Mouse (Mus musculus) MEL-GATA-1-ER (cell line): ENCODE data around the gene Cfap77.

Source experiments
- DNase-seq: peaks from one replicate; pipeline ENCODE4 v3.0.0-alpha.2; 2012; ENCODE audit warnings: low read depth; ENCODE audit errors: extremely low read depth

The Cfap77 gene

DNA sequence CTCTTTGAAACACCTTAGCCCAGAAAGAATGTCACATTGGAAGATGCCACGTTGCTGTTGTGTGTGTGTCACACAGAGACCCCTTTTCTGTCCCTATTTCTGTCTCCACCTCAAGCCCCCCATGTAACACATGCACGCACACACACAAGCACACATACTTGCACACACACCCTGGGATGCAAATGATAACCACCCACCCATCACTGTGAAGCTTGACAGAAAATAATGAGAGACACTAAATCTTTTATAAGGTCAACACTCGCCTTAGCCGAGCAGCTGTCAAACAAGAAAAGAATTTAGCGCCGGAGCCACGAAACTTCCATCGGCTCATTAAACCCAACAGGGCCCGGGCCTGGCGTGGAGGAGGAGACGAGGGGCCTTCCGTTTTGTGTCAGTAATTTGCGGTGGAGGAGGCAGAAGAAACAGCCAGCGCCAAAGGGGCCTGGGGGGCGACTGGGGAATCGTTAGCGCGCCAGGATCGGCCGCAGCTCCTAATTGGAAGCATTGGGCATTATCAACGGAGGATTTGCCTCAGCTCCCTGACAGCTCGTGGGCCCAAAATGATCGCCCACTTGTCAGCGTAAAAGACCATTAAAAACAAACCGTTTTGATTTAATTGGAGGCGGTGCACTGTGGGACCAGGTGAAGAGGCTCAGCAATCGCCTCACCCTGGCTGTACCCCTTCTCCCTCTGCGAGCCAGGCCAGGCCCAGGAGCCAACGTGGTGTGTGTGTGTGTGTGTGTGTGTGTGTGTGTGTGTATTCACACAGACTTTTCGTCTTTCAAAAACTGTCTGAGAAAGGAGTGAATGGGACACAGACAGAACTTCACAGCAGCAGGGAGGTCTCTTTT lies 111.0 kb downstream of the Cfap77 start:
- DNase-seq, result no peak

DNA sequence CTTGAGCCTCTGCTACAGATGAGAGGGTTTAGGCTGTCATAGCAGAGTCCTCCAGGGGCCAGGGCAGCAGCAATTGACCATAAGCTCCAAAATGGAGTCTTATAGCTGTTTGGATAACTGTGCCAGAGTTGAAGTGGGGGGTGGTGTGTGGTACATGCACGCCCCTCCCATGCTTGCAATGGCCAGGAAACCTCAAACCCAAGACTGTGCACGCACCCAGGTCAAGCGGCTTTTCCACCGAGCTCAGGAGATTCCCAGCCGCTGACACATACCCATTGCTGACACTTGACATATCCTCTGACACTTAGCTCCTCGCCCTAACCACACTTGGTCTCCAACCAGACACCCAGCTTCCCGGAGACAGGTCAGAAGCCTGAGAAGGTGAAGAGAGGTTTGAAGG lies 115.9 kb downstream of the Cfap77 start:
- DNase-seq, result no peak

DNA sequence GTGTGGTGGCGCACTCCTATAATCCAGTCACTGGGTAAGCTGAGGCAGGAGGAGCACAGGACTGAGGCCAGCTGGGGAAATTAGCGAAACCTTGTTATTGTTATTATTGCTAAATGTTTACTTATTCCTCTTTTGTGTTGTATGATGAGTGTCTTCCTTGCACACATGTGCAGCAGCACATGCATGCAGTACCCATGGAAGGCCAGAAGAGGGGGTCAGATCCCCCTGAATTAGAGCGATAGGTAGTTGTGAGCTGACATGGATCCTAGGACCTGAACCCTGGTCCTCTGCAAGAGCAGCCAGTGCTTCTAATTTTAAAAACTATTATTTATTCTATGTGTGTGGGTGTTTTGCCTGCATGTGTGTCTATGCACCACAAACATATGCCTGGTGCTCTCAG lies 124.3 kb downstream of the Cfap77 start:
- peak; percentile 4 for DNase-seq

DNA sequence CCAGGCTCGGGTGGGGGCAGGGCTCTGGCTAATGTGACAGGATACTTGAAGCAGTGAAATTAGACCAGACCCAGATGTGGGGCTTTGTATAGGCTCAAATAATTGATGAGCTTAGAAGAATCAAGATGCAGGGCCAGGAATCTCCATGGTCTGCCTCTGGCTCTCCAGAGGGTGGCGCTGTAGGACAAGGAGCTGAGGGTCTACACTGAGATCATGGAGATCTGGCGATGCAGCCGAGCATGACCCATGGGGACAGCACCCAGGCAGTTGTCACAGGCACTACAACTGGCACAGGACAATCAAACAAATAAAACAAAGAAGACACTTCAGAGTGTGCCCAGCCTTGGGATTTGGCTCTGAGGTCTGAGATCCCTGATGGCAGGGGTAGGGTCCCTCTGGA lies 131.0 kb downstream of the Cfap77 start:
- DNase-seq, result peak; percentile 26

DNA sequence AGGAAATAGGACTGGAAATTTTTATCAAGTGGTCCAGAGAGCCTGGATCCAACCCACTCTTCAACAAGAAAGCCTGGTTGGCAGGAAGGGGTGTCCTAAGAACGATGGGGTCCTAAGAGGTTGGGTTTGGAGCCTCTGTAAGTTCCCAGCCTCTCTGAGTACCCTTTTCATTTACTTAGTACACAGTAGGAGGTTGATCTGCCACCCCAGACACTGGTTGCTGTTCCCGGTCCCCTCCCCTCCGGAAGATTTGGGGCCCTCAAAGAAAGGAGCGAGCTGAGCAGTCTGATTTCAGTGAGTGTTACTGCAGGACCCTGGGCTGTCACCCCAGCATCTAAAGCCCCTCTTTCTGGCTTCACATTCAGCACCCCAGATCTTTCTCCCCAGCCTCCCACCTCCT lies 135.9 kb downstream of the Cfap77 start:
- no peak for DNase-seq

DNA sequence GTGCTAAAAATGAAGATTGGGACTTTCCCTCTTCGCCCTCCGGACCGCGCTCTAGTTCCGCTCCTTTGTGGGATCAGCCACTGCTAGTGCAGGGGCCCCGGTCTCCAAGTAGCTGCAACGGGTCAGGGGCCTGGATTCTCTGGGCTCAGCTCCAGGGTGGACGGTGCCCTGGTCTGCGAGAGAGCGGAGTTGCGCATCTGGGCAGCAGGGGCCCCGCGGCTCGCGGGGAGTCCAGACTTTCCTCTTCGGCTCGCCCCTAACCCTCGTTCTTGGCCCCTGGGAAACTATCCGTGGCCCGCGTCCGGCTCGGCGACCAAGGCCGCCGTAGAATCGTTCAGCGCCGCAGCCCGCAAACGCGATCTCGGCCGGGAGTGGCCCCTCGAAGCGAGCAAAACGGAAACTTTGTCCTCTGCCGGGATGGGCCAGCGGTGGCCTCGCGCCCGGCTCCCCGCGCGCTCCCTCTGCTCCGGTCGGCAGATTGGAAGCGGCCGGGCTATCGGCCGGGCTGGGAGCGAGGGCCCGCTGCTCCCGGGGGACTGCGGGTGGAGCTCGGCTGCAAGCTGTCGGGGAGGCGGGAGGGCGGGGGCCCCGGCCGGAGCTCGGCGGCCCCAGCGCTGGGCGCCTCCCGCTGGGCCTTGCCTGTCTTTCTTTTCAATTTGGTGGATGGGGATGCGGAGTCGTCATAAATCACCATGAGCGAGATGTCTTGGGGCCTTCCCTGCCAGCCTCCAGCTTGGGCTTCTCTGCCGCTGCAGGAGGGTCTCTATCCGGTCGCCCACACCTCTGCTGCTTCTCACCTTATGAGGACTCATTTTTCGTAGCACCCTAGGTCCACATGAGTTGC lies 137.1 kb downstream of the Cfap77 start:
- DNase-seq, result no peak

DNA sequence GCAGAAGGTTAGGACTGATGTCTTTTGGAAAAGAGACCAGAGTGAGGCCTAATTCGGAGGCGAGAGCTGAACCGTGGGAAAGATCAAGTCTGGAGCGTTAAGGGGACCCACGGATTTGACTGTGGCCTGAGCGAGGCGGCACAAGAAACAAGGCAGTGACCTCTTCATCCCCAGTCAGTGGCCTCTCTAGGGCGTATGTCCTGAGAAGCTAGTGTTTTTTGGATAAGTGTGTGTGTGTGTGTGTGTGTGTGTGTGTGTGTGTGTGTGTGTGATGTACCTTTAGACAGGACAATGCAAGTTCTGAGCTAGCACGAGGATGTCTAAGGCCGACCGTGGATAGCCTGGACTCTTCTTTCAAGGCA lies 137.7 kb downstream of the Cfap77 start:
- no peak for DNase-seq

DNA sequence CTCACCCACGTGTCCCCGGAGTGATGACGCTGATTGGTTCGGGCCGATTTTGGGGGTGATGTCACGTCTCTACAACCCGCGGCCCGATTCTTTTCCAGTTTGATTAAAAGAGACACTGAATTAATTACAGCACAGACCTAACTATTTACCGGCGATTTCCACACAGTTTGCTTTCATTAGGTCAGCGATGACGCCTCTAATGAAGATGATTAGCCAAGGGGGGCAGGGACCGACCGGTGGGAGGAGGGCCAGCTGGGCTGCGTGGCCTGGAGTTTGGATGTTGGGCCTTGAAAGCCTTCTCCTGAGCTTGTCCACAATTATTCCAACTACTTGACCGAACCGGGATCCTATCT lies 138.4 kb downstream of the Cfap77 start, which contains the start of gene Barhl1:
Gene Barhl1 (minus strand): TSS at position 156 of the 353 bp plus-strand sequence.
- no peak for DNase-seq

DNA sequence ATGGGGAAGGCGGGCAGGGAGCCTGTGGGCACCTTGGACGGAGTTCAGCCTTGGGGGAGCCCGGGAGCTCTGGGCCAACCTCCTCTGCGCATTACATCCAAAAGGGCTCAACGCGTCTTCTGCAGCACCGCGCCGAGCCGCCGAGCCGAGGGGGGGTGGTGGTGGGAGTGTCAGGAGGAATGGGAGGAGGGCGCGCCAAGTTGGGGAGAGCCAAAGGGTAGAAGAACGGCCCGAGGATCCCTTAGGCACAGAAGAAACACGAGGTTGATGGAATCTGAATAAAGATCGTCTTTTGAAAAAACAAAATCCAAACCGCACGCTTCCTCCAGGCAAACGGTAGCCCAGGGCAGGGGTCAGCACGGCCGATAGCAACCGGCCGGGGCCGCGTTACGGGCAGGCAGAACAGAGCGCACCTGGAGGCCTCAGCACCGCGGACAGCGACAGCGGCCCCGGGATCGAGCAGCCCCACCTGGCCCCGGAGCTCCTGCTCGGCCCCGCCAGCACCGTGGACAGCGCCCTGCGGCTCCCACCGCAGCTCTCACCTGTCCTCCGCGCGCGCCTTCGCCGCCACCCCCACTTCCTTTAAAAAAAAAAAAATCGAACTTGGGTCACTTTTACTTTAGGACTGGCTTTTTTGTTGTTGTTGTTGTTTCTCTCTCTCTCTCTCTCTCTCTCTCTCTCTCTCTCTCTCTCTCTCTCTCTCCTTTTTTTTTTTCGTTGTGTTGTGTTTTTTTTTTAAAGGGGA lies 138.9 kb downstream of the Cfap77 start:
- DNase-seq, result no peak

DNA sequence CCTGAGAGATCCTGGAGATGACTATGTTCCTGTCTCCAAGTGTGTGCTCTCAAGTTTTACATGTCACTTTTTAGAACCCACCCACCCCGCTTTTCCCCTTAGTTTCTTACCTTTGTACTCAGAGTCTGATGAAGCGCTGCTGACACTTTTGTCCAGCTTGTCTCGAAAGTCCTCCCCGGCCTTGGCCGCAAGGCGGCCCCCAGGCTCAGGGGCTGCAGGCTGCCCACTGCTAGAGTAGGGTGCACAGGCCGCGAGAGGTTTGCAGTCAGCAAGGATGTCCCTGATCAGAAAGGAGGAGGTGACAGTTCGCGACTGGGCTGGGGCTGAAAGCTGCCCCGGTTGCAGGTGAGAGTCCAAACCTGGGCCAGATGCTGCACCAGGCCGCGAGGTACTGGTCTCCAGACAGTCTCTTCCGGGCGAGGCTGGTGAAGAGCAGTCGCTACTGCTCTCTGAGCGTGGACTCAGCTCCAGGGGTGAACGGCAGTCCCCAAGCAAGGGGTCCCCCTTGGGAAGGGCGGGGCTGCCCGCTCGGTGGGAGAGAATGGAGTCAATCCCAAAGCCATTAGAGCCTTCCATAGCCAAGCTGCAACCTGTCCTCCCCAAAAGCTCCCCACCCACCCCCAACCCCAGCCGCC lies 139.6 kb downstream of the Cfap77 start:
- DNase-seq, result no peak

DNA sequence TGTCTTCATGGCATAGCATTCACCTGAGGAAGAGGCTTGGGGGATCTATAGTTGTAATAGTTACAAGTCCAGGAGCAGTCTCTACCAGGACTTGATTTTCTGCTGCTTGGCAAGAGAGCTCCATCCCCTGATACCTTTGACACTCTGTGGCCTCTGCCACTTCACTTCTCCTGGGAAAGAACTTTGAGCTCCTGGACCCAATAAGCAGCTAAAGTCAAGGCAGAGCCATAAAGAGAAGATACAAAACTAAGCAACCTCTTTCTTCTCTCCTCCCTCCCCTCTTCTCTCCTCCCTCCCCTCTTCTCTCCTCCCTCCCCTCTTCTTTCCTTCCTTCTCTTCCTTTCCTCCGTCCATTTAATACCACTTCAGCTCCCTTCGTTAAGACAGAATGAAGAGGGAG lies 140.7 kb downstream of the Cfap77 start:
- DNase-seq, result no peak

DNA sequence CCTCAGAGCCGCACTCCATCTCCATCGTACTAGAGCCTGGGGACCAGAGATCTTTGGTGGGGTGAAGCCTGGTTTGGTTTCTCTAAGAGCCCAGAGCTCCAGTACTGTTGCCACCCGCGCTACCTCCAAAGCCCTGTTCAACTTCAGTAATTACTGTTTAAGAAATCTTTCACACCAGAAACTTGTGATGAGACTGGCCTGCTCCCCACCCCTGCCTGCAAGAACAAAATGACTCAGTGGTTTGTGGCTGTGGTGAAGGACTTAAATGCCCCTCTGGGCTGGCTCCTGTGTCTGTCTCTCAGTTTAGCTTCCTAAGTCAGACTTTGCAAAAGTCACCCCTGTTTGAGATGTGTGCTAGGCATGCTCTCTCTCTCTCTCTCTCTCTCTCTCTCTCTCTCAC lies 141.9 kb downstream of the Cfap77 start:
- DNase-seq, result no peak

DNA sequence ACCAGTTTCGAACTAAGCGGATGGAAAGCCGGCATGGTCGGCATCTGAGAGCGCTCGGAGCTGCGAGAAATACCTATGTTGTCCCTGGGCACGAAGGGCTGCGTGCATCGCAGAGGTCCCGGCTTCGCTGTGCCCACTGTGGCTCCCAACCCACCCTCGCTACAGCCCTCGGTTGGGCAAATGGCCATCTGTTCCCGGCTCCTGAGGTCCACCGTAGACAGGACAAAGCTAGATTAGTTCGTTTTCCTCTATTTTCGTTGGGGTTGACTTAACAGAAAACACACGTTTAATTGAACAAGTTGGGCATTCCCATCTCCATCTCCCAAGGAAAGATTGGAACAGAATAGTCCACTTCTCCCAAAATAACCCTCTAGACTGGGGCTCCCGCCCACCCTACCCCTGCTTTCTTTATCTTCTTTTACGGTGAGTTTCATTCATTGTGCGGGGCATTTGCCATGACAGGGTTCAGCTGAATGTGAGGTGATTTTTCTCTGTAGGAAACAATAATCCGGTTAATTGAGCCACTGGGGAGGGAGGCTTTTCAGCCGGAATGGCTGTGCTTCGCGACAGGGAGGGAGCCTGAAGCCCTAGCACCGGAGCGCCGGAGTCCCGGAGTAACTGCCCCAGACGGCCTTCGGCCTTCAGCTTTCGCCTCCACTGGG lies 142.7 kb downstream of the Cfap77 start:
- DNase-seq, result no peak

DNA sequence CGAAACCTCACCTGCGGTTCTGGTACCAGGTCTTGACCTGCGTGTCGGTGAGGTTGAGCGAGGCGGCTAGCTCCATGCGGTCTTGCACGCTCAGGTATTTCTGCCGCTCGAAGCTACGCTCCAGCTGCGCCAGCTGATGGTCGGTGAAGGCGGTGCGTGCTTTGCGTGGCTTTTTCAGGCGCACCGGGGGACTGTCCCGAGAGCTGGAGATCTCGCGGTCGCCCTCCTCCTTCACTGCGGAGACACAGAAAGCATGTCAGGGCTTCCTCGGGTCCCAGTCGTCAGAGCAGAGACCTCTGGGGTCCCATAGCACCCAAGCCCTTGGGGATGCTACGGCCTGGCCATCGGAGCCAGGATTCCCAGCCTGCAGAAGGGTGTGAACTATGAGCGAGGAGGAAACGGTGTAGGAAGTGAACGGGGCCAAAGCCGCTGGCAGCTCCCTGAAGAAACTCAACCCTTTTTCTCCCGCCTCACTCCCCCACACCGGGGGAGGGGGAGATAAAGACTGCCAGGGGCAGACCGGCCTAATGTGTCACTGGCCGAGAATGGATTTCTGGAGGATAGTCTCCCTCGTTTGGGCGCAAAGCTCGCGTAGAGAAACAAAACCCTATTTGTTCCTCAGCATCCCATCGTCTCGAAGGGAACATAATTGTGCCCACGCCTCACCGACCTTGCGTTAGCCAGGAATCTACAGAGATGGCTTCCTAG lies 143.4 kb downstream of the Cfap77 start:
- DNase-seq, result no peak

DNA sequence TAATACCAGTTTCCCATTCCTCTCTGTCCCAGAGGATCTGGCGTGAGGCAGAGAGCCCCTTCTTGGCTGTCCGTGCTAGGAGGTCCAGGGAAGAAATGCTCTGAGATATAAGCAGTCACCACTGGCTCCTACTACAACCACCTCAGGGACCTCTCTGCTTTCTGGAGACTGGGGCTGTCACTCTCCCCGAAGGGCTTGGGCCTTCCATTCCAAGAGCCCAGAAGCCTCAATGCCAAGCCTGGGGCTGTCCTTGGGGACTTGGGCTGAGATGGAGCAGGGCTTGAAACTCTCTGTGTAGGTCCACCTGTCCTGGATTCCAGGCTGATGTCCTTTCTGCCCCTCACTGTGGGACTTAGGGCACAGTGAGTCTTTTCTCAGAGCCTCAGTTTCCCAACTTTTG lies 144.0 kb downstream of the Cfap77 start:
- DNase-seq, result no peak

DNA sequence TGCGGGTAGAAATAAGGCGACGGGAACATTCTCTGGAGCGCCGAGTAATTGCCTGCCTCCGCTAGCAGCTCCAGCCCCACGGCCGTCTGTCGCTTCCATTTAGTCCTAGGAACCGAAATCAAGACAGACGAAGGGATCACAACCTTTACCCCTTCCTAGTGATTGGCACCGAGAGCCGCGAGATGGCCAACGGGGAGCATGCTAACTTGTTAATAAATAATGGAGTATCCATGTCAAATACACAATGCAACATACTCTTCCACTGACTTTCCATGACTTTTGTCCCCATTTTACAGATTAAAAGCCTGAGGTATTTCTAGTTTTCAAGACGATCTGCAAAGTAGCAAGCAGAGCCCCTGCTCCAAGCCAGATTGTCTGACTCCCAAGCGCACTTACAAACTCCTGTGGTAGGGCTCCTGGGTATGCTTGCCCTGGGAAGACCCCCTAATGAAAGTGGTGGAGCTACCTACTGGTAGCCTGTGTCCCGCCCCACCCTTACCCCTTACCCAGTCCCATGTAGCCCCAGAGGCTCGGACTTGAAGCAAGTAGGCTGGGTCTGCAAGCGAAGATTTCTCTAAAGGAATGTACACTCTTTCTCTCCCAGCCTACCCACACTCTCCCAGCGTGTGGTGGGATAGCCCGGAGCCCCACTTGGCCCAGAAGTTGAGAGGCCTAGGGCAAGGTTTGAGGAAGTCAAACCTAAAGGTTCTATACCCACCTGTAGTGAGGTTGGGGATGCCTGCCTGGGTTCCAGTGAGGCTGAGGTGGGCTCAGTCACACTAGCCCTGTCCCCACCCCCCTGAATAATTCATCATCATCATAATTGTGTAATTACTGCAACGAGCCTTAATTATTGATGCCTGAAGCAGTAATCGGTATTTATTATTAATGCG lies 144.8 kb downstream of the Cfap77 start:
- DNase-seq, result no peak

DNA sequence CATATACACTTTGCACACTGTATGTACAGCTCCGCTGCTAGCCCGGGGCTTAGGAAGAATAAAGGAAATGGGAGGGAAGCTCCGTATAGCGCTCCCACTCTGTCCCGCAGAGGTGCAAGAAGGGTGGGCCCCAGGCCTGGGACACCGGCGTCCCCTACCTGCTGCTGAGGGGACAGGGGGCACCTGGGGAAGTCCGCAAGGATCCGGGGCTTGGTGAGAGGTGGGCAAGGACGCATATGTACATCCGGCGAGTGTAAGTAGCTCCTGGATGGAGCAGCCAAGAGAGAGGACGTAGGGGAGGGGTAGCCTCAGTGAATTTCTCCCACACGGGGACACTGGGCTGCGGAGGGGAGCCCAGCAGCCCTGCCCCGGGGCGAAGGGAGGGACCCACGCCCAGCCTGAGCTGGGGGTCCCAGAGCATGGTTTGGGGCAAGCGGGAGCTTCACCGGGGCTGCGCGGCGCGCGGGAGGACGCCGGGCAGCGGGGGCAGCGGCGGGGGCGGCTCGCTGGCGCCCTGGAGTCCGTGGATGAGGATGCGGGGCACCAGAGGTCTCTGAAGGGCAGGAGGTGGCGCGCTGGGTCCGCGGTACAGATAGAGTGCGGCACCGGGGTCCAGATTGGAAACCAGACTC lies 145.6 kb downstream of the Cfap77 start:
- no peak for DNase-seq

DNA sequence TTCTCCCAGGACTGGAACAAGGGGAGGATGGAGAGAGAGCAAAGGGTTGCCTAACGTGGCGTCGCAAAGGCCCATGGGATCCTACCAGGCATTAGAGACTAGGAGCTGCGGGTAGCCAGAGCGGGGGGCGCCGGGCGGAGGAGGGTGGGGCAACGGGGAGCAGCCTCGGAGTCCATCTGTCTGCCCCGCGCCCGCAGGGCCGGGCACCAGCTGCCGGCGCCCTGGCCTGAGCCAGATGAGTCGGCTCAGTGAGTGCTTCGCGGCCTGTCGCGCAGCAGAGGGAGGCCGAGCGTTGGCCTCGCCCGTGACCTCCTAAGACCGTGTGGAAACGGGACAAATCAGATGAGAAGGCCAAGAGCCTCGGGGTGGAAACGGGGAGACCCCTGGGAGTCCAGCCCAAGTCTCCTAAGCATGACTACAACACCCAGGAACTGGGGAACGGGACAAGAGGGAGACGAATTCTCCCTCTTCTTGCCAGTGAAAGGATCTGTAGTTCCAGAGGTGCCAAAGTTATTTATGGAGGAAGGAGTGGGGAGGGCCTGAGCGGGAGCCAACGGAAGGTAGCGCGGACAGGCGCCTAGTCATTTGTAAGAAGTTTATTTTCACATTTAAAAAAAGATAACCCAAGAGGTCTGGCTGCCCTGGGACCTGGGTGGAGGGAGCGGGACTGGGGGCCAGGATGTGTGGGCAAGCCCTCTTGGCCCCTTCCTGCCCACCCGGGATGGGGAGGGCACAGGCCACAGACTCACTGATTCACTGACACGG lies 146.3 kb downstream of the Cfap77 start:
- DNase-seq, result no peak
